Mouse (Mus musculus) heart, embryonic 15.5 days (tissue): ENCODE measurements around the gene Dag1. TPM values are rescaled to one million over a fixed set of nuclear protein-coding genes. Genes with fewer than 3 reads are reported as not detected.
"Not testable (repeated sequence)": the region's sequence is repeated elsewhere in the genome, so short reads cannot be mapped to it uniquely, and the experiment has no call there.

ENCODE experiments used
- ATAC-seq: fragments of 200-750 bp; cut with Nextera tagmentation; replicated peaks from 2 replicates; pipeline ENCODE4 v1.8.0; 2017; ENCODE audit warnings: low read depth, moderate TSS enrichment; ENCODE audit not compliant: insufficient number of reproducible peaks, insufficient read depth, low FRiP score
- H3K27ac ChIP-seq: fragments of 300-500 bp; sonication (generic); 2 replicates; pipeline ENCODE4 v1.5.1; 2015; ENCODE audit warnings: mild to moderate bottlenecking, inconsistent platforms
- H3K27me3 ChIP-seq: fragments of 300-500 bp; sonication (generic); 2 replicates; pipeline ENCODE4 v1.6.1; 2015; ENCODE audit warnings: inconsistent platforms
- H3K36me3 ChIP-seq: fragments of 300-500 bp; sonication (generic); 2 replicates; pipeline ENCODE4 v1.6.1; 2015; ENCODE audit warnings: mild to moderate bottlenecking, inconsistent platforms
- H3K4me1 ChIP-seq: fragments of 300-500 bp; sonication (generic); replicated peaks from 2 replicates; pipeline ENCODE4 v1.6.1; 2015; ENCODE audit warnings: inconsistent platforms
- H3K4me2 ChIP-seq: fragments of 300-500 bp; sonication (generic); 2 replicates; pipeline ENCODE4 v1.6.1; 2015; ENCODE audit warnings: inconsistent platforms, mild to moderate bottlenecking, moderate library complexity
- H3K4me3 ChIP-seq: fragments of 300-500 bp; sonication (generic); 2 replicates; pipeline ENCODE4 v1.5.1; 2015; ENCODE audit warnings: mild to moderate bottlenecking, inconsistent platforms
- H3K9ac ChIP-seq: fragments of 300-500 bp; sonication (generic); 2 replicates; pipeline ENCODE4 v1.6.1; 2015; ENCODE audit warnings: mild to moderate bottlenecking, inconsistent platforms
- H3K9me3 ChIP-seq: fragments of 300-500 bp; sonication (generic); replicated peaks from 2 replicates; pipeline ENCODE4 v1.6.1; 2016; ENCODE audit warnings: inconsistent platforms
- WGBS: fragments of 180-500 bp; shearing (Covaris S2); methylation state at CpG from one replicate; pipeline ENCODE4 v1.1.7; 2015; ENCODE audit warnings: mixed read lengths; 5-methylcytosine and 5-hydroxymethylcytosine counted together
- polyA plus RNA-seq: library from polyadenylated mRNA; unstranded; fragments of >200 nt; fragmentation: Nextera tagmentation; extraction: Ambion mirVana; gene quantifications from 2 replicates; pipeline ENCODE4 v1.2.1, GENCODE M21; 2015

Gene Dag1
- polyA plus RNA-seq, 1 experiment from 2014 or later = 128 TPM

DNA sequence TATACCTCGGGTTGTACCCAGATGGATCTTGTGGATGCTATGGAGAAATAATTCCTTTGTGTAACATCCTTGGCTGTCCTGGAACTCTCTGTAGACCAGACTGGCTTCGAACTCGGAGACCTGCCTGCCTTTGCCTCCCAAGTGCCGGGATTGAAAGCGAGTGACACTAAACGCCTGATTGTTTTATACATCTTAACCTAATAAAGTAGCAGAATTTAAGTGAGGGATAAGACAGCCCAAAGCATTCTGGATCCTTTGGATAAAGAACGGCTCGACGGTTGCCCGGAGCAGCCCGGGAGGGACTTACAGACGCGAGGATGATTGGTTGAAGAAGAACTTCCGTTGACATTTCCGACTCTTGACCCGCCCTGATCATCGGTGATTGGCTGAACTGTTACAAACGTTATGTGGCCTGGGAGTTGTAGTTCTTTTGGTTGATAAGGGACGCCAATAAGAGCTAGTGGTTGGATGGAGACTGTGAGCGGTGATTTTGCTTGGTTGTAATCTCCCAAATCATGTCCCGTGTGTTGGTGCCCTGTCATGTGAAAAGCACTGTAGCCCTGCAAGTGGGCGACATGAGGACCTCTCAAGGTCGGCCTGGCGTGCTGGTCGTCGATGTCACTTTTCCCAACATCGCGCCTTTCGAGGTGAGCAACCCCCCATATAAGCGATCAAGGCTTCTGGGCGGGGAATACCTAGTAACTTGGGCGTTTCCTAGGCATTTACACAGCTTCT lies 26.4 kb upstream of the Dag1 start, which contains the start of gene Nicn1:
Nicn1 (plus strand) TSS at position 414 of the 735 bp plus-strand sequence.
- H3K4me2 ChIP-seq = peak within 1 kb of the TSS; percentile 64
- WGBS = under 1% methylated on average over 32 of the region's 32 CpGs
- no peaks in the 10 kb centered on the region for H3K27me3 ChIP-seq
- peak within 1 kb of the TSS; percentile 72 for H3K27ac ChIP-seq
- peak; percentile 98 for ATAC-seq
- H3K36me3 ChIP-seq = 0 out of 2 replicates have a peak, but pooled peaks cover 6% of the 10 kb centered on the region
- H3K4me1 ChIP-seq = peaks cover 8% of the 10 kb centered on the region
- no peaks in the 10 kb centered on the region for H3K9me3 ChIP-seq
- peak within 1 kb of the TSS; percentile 57 for H3K4me3 ChIP-seq
- H3K9ac ChIP-seq = peak within 1 kb of the TSS; percentile 63

DNA sequence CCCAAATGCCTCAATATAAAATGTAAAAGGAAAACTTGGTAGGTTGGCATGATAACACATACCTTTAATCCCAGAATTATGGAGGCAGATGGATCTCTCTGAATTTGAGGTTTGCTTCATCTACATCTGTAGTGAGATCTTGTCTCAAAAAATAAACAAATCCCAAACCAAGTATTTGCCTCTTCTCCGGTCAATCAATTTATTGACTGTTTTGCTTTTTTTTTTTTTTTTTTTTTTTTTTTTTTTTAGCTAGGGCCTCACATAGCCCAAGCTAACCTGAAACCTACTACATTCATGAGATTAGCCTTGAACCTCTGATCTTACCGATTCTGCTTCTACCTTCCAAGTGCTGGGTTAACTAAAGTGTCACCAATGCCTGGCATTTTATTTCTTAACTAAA lies 25.6 kb upstream of the Dag1 start:
- no peak for ATAC-seq
- 57% methylated on average over 2 of the region's 2 CpGs for WGBS
- Histone ChIP-seq H3K27ac (no peak overlapping the region), H3K9ac (no peak overlapping the region), H3K9me3 (no peaks in the 10 kb centered on the region), H3K4me3 (no peak overlapping the region), H3K4me1 (peaks cover 8% of the 10 kb centered on the region), H3K4me2 (peak overlapping the region; percentile 64; the same call in 1 of the 2 replicates), H3K36me3 (0 out of 2 replicates have a peak, but pooled peaks cover 4% of the 10 kb centered on the region), H3K27me3 (no peaks in the 10 kb centered on the region)

DNA sequence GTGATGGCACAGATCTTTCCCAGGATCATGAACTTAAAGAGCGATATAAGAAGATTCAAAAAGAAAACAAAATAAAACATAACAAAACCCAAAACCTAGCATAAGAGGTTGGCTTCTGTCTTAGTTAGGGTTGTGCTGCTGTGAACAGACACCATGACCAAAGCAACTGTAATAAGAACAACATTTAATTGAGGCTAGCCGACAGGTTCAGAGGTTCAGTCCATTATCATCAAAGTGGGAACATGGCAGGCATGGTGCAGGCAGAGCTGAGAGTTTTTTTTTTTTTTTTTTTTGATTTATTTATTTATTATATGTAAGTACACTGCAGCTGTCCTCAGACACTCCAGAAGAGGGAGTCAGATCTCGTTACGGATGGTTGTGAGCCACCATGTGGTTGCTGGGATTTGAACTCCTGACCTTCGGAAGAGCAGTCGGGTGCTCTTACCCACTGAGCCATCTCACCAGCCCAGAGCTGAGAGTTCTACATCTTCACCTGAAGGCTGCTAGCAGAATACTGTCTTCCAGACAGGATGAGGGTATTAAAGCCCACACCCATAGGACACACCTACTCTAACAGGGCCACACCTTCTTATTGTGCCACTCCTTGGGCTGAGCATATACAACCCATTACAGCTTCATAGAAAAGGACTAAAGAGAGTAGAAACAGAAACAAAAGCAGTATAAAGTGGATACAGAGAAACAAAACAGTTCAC lies 23.9 kb upstream of the Dag1 start:
- 79% methylated on average over 6 of the region's 6 CpGs for WGBS
- ATAC-seq, H3K36me3 ChIP-seq, H3K4me2 ChIP-seq, H3K4me1 ChIP-seq, H3K27ac ChIP-seq, H3K27me3 ChIP-seq, H3K4me3 ChIP-seq, H3K9me3 ChIP-seq, H3K9ac ChIP-seq: not testable (repeated sequence)

DNA sequence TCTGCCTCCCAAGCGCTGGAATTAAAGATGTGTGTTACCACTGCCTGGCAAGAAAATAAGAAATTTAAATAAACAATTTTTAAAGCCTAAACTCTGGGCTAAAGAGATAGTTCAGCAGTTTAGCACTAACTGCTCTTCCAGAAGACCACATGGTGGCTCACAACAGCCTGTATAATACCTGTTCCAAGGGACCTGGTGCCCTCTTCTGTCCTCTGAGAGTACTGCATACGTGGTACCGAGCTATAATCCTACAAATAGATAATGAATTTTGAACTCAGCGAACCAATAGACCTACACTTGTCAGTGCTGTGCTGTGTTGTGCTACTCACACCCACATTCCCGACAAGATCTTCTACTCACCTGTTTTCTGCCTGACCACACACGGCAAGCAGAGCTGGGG lies 20.7 kb upstream of the Dag1 start:
- Histone ChIP-seq H3K4me1 (peaks cover 9% of the 10 kb centered on the region), H3K36me3 (no peaks in the 10 kb centered on the region), H3K27ac (no peak overlapping the region), H3K4me3 (no peak overlapping the region), H3K27me3 (no peaks in the 10 kb centered on the region), H3K4me2 (no peak overlapping the region), H3K9me3 (no peaks in the 10 kb centered on the region), H3K9ac (no peak overlapping the region)
- peak; percentile 57; the same call in 1 of the 2 replicates for ATAC-seq
- WGBS = 8% methylated on average over 6 of the region's 6 CpGs

DNA sequence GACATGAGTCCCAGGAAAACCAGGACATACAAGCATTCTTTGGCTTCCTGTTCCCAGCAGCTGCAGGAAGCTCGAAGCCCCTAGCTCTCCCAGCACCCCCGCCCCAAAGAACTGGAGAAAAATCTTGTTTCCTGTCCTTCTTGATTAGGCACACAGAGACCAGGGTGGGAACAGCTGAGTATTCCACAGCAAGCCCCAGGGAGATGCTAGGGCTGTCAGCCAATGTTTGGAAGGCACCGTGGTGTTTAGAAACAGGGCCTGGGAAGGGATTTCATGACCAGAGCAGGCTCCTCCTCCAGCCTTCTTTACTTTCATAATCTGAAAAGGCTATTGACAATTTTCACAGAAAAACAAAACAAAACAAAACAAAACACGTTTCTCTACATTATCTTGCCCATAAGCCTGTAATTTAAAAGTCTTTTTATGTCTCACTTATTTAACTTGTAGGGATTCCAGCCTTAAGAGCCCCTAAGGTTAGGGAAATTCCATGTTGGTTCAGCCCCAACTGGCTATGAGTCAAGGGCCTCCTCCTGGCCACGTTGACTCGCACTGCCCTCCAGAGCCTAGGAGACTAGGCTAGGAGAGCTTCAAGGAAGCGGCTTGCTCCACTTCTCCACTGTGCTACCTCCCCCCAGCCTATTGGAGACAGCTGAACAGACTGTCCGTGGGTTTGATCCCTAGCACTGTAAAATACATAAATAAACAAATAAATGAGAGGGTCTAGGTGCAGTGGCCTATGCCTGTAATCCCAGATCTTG lies 16.5 kb upstream of the Dag1 start:
- no peaks in the 10 kb centered on the region for H3K36me3 ChIP-seq
- peaks cover 12% of the 10 kb centered on the region for H3K4me1 ChIP-seq
- H3K9ac ChIP-seq = no peak overlapping the region
- ATAC-seq = peak; percentile 78
- WGBS = 22% methylated on average over 8 of the region's 8 CpGs
- H3K9me3 ChIP-seq = no peaks in the 10 kb centered on the region
- H3K27me3 ChIP-seq = no peaks in the 10 kb centered on the region
- peak overlapping the region; percentile 59 for H3K27ac ChIP-seq
- no peak overlapping the region for H3K4me2 ChIP-seq
- H3K4me3 ChIP-seq = no peak overlapping the region

DNA sequence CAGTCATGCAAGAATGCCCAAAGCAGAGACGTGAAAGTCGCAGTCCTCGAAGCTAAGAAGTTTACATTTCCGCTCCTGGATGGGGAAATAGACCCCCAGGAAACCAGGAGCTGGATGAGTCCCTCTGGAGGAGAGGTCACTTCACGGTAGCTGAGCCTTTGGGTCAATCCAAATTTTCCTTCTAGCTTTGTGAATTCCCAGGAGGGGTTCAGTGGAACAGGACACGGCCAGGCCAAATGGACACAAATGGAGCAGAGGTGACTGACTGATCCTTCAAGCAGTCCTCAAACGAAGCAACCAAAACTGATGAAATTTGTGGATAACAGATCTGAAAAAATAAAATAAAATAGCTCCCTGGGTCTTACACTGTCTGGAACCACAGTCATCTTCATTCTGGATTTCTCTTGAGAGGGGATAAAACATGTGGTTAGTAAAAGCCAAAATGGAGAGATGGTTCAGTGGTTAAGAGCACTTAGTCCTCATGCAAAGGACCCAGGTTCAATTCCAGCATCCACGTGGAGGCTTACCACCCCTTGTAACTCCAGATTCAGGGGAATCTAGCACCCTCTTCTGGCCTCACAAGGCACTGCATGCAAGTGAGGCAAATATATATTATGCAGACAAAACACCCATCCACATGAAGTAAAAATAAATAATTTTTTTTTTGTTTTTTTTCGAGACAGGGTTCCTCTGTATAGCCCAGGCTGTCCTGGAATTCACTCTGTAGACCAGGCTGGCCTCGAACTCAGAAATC lies 15.1 kb upstream of the Dag1 start:
- no peak for ATAC-seq
- Histone ChIP-seq H3K9me3 (no peaks in the 10 kb centered on the region), H3K36me3 (no peaks in the 10 kb centered on the region), H3K4me3 (no peak overlapping the region), H3K27me3 (no peaks in the 10 kb centered on the region), H3K27ac (no peak overlapping the region), H3K4me1 (peaks cover 21% of the 10 kb centered on the region), H3K9ac (no peak overlapping the region), H3K4me2 (no peak overlapping the region)
- WGBS = 72% methylated on average over 10 of the region's 10 CpGs

DNA sequence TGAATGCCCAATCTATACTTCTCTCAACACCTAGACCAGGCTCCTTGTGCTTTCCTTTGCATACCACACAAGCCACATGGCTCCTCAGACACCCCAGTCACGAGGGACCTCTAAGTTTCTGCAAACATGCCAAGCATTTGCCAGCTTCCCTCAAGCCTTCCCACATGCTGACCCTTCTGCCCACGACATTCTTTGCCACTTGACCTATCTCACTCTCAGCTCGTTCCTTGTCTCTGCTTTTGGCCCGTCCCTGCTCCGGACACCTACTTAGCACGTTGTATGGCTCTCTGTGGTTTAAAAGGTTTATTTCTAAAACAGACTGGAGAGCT lies 11.5 kb upstream of the Dag1 start:
- 25% methylated on average over 6 of the region's 6 CpGs for WGBS
- H3K4me2 ChIP-seq = 0 out of 2 replicates have a peak overlapping the region, but pooled peaks have one; percentile 10
- peak overlapping the region; percentile 2; the same call in 1 of the 2 replicates for H3K27ac ChIP-seq
- ATAC-seq = no peak
- no peaks in the 10 kb centered on the region for H3K36me3 ChIP-seq
- H3K9ac ChIP-seq = no peak overlapping the region
- H3K27me3 ChIP-seq = no peaks in the 10 kb centered on the region
- H3K9me3 ChIP-seq = no peaks in the 10 kb centered on the region
- H3K4me1 ChIP-seq = peaks cover 25% of the 10 kb centered on the region
- H3K4me3 ChIP-seq = no peak overlapping the region

DNA sequence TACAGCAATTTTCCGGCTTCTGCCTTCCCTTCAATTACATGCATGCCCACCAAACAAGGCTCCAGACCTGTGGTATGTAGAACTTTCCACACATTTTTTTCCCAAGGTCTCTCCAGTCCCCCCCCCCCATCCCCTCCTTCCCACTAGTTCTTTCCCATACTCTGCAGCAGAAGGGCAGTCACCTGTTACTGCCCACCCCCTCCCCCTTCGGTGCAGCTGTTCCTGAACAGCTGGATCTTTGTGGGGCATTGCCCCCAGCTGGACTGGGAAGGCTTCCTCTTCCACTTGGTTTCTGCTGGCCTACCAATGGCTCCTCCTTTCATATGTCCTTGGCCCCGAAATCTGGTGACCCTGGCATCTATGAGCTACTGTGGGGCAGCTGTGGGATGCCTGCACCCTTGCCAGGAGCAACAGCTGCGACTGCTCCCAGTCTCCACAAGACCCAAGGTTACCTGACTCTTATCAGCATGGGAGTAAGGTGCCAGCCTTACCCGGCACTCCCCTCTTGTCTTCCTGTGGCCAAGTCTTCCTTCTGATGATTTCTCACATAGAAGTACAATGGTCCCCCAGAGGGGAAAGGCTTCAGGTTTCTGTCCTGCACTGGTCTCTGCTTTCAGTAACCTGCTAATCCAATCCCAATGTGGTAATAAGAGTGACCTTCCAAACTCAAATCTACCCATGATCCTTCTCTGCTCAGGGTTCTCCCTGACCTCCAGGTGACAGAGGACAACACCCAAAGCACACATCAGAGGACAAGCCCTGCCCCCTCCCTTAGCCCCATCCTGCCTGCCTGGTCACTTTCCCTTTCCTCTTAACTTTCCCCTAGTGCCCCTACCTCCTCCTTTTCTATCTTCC lies 10.9 kb upstream of the Dag1 start:
- peak overlapping the region; percentile 2; the same call in 1 of the 2 replicates for H3K27ac ChIP-seq
- no peaks in the 10 kb centered on the region for H3K9me3 ChIP-seq
- H3K36me3 ChIP-seq = no peaks in the 10 kb centered on the region
- no peak overlapping the region for H3K4me2 ChIP-seq
- ATAC-seq = no peak
- H3K27me3 ChIP-seq = no peaks in the 10 kb centered on the region
- H3K9ac ChIP-seq = no peak overlapping the region
- WGBS = 63% methylated on average over 5 of the region's 5 CpGs
- peaks cover 21% of the 10 kb centered on the region for H3K4me1 ChIP-seq
- H3K4me3 ChIP-seq = no peak overlapping the region

DNA sequence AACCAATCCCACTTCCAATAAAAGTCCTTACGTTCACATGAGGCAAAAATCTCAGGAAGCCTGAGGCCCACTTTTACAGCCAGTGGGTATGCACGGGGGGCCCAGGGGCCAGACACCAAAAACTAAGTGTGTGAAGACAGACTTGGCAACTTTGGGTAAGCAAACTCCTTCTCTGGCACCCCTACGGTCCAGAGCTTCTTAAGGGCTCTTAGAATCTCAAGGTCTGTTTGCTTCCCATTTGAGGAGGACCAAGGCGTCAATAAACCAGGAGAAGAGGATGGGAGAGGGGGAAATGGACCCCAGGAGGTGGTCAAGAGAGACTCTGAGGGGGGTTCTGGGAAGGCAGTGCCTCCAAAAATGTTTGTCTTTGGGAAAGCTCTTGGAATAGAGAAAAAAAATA lies 9.7 kb upstream of the Dag1 start:
- H3K36me3 ChIP-seq = no peaks in the 10 kb centered on the region
- H3K9me3 ChIP-seq = no peaks in the 10 kb centered on the region
- no peaks in the 10 kb centered on the region for H3K27me3 ChIP-seq
- H3K4me2 ChIP-seq = no peak overlapping the region
- H3K9ac ChIP-seq = no peak overlapping the region
- peaks cover 24% of the 10 kb centered on the region for H3K4me1 ChIP-seq
- no peak for ATAC-seq
- H3K4me3 ChIP-seq = no peak overlapping the region
- WGBS = 78% methylated on average over 4 of the region's 4 CpGs
- no peak overlapping the region for H3K27ac ChIP-seq

DNA sequence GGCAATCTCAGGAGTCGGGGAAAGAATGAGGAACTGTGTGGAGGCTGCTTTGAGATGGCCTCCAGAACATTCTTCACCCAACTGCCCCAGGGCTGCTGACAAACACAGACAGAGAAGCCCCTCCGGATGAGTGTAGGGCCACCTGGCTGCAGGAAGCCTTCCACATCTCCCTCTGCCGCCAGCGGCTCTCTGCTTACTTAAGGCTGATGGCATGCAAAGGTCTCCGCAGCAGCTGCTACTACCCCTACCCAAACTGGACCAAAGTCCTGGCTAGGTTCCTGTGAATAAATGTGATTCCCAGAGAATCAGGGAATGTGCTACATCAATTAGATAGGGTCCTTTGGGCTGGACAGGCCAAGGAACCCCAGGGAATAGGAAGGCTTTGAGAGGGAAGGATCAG lies 8.9 kb upstream of the Dag1 start:
- Histone ChIP-seq H3K4me2 (no peak overlapping the region), H3K27ac (peak overlapping the region; percentile 7; the same call in 1 of the 2 replicates), H3K4me3 (no peak overlapping the region), H3K27me3 (no peaks in the 10 kb centered on the region), H3K9ac (no peak overlapping the region), H3K4me1 (peaks cover 29% of the 10 kb centered on the region), H3K9me3 (no peaks in the 10 kb centered on the region), H3K36me3 (no peaks in the 10 kb centered on the region)
- ATAC-seq = no peak
- 49% methylated on average over 5 of the region's 5 CpGs for WGBS
